ENCODE assay signal across 8 mouse cellular contexts in genomic region chr17:35870884-35871696, GRCm38 (mm10). TPM values are rescaled to one million over a fixed set of nuclear protein-coding genes. Genes with fewer than 3 reads are reported as not detected.
DNase-seq lines count a peak whose midpoint lies in the region; ATAC-seq and TF ChIP-seq lines count a peak whose summit lies in the region.

No protein-coding gene starts in this region.

- intact Hi-C loops in left cerebral cortex, postnatal 25 days (cut with DNase I): loop anchor here (5.0 kb wide), 1 partner anchor 134 kb away; no protein-coding TSS in a partner anchor

- no peaks in the 10 kb centered on the region for H3K27me3 ChIP-seq in kidney, adult 2 months (replicated peaks; ENCODE audit: control insufficient read depth, insufficient read depth, low read length)
- H3K27me3 ChIP-seq in MEL (ENCODE audit: control insufficient read depth in 1 of 2, insufficient read depth in 2 of 2, low read length in 2 of 2): no peaks in the 10 kb centered on the region
- H3K27me3 ChIP-seq in heart, embryonic 12.5 days (replicated peaks): no peaks in the 10 kb centered on the region
- H3K27me3 ChIP-seq in neural tube, embryonic 12.5 days (replicated peaks): no peaks in the 10 kb centered on the region

- WGBS in kidney, adult 2 months: 64% methylated on average over 8 of the region's 8 CpGs
- 55% methylated on average over 8 of the region's 8 CpGs for WGBS in heart, embryonic 12.5 days
- WGBS in neural tube, embryonic 12.5 days: 85% methylated on average over 8 of the region's 8 CpGs

- H3K9ac ChIP-seq in MEL (ENCODE audit: control insufficient read depth, low read depth, low read length, poor library complexity, severe bottlenecking): peak overlapping the region; percentile 52
- peak overlapping the region; percentile 91 for H3K9ac ChIP-seq in heart, embryonic 12.5 days
- H3K9ac ChIP-seq in neural tube, embryonic 12.5 days: no peak overlapping the region; the same call in 1 of the 2 replicates

- peak; percentile 70 for TF ChIP-seq RAD21 in MEL (IDR thresholded peaks at IDR 0.05; ENCODE audit: low read depth, low read length)

- H3K4me2 ChIP-seq in heart, embryonic 12.5 days: peak overlapping the region; percentile 94
- peak overlapping the region; percentile 100 for H3K4me2 ChIP-seq in neural tube, embryonic 12.5 days (replicated peaks)

- no peaks in the 10 kb centered on the region for H3K9me3 ChIP-seq in MEL (replicated peaks; ENCODE audit: insufficient read depth, low read length)
- H3K9me3 ChIP-seq in heart, embryonic 12.5 days (replicated peaks): no peaks in the 10 kb centered on the region; the same call in 1 of the 2 replicates
- peaks cover 6% of the 10 kb centered on the region for H3K9me3 ChIP-seq in neural tube, embryonic 12.5 days

- H3K4me1 ChIP-seq in kidney, adult 2 months (ENCODE audit: control insufficient read depth, insufficient read depth, low read length): no peaks in the 10 kb centered on the region
- H3K4me1 ChIP-seq in MEL (ENCODE audit: control insufficient read depth in 1 of 2, insufficient read depth in 2 of 2, low read length in 2 of 2): peaks cover 2 to 18% of the 10 kb centered on the region in 2 experiments; a peak in 3 of 4 replicates
- H3K4me1 ChIP-seq in heart, embryonic 12.5 days (replicated peaks): peaks cover 58% of the 10 kb centered on the region
- H3K4me1 ChIP-seq in neural tube, embryonic 12.5 days: peaks cover 57% of the 10 kb centered on the region

- H3K79me2 ChIP-seq in MEL (ENCODE audit: control insufficient read depth, insufficient read depth, low read length, poor library complexity): peaks cover 18% of the 10 kb centered on the region

- no peak for ATAC-seq in heart, embryonic 12.5 days (ENCODE audit: insufficient number of reproducible peaks, low FRiP score)
- ATAC-seq in neural tube, embryonic 12.5 days (ENCODE audit: low FRiP score, low read depth): no peak

- H3K4me3 ChIP-seq in kidney, adult 2 months (ENCODE audit: insufficient read depth, low read depth, low read length): peak overlapping the region; percentile 58; the same call in 1 of the 2 replicates
- H3K4me3 ChIP-seq in MEL (ENCODE audit: control insufficient read depth in 1 of 2, insufficient read depth in 1 of 2, low read depth in 2 of 2, low read length in 2 of 2): peak overlapping the region; percentile 21 to 38
- peak overlapping the region; percentile 78 for H3K4me3 ChIP-seq in heart, embryonic 12.5 days
- peak overlapping the region; percentile 61 for H3K4me3 ChIP-seq in neural tube, embryonic 12.5 days

- peak overlapping the region; percentile 83; the same call in 1 of the 2 replicates for H3K27ac ChIP-seq in kidney, adult 2 months (ENCODE audit: insufficient read depth, low read depth, low read length)
- H3K27ac ChIP-seq in MEL (ENCODE audit: control insufficient read depth, low read depth, low read length): peak overlapping the region; percentile 88
- H3K27ac ChIP-seq in heart, embryonic 12.5 days (ENCODE audit: poor library complexity, severe bottlenecking): peak overlapping the region; percentile 96
- no peak overlapping the region for H3K27ac ChIP-seq in neural tube, embryonic 12.5 days

- no peak for TF ChIP-seq EP300 in MEL (IDR thresholded peaks at IDR 0.05; ENCODE audit: low read depth in 1 of 2, low read length in 2 of 2)

- DNase-seq in kidney, adult 2 months: no peak
- DNase-seq in kidney, adult 18-20 months: no peak
- peak; percentile 74 for DNase-seq in MEL (ENCODE audit: low read depth, low spot score)
- peak; percentile 45 for DNase-seq in liver
- no peak for DNase-seq in left cerebral cortex, postnatal 25 days (ENCODE audit: low spot score in 2 of 2)
- no peak for DNase-seq in cerebellum, adult 18-20 months

- TF ChIP-seq POLR2A in kidney, adult 2 months (IDR thresholded peaks at IDR 0.05; ENCODE audit: low read depth, low read length): no peak
- 0 out of 4 replicates have a peak, but pooled peaks of 1 of the 2 experiments have one; percentile 3 for TF ChIP-seq POLR2A in MEL (IDR thresholded peaks at IDR 0.05; ENCODE audit: control insufficient read depth in 1 of 2, insufficient read depth in 1 of 2, low read depth in 1 of 2, low read length in 2 of 2, poor library complexity in 1 of 2)

- peak; percentile 39; the same call in 1 of the 2 replicates for TF ChIP-seq CTCF in kidney, adult 2 months (conservative IDR thresholded peaks at IDR 0.05; ENCODE audit: insufficient read depth, insufficient read length, low read depth, low read length)
- peak; percentile 59 to 80 (median 73) for TF ChIP-seq CTCF in MEL (IDR thresholded peaks at IDR 0.05 in 2 of 3, conservative IDR thresholded peaks at IDR 0.05 in 1 of 3; ENCODE audit: control insufficient read depth in 1 of 3, insufficient read depth in 1 of 3, low read depth in 2 of 3, low read length in 3 of 3, poor library complexity in 1 of 3, severe bottlenecking in 1 of 3)

- H3K36me3 ChIP-seq in kidney, adult 2 months (ENCODE audit: control insufficient read depth, insufficient read depth, low read length): no peaks in the 10 kb centered on the region
- H3K36me3 ChIP-seq in MEL (ENCODE audit: control insufficient read depth in 1 of 2, insufficient read depth in 2 of 2, low read length in 2 of 2): peaks cover 0 to 14% of the 10 kb centered on the region in 2 experiments; a peak in 2 of 4 replicates
- H3K36me3 ChIP-seq in heart, embryonic 12.5 days: peaks cover 39% of the 10 kb centered on the region
- H3K36me3 ChIP-seq in neural tube, embryonic 12.5 days: peaks cover 47% of the 10 kb centered on the region

TF ChIP-seq in MEL, 35 proteins besides CTCF, POLR2A, EP300 and RAD21 (continues in another document):
- TF ChIP-seq TBP (IDR thresholded peaks at IDR 0.05; ENCODE audit: low read depth, low read length) (0 out of 2 replicates have a peak, but pooled peaks have one; percentile 4), RCOR1 (IDR thresholded peaks at IDR 0.05; ENCODE audit: low read depth, low read length) (0 out of 2 replicates have a peak, but pooled peaks have one; percentile 17), POLR2AphosphoS2 (IDR thresholded peaks at IDR 0.05; ENCODE audit: low read length) (no peak), ZC3H11A (IDR thresholded peaks at IDR 0.05; ENCODE audit: low read depth, low read length) (peak; percentile 46), CHD2 (IDR thresholded peaks at IDR 0.05; ENCODE audit: low read length) (no peak), USF2 (IDR thresholded peaks at IDR 0.05; ENCODE audit: borderline replicate concordance in 1 of 2, insufficient read depth in 1 of 2, low read depth in 1 of 2, low read length in 2 of 2) (no peak), MYB (IDR thresholded peaks at IDR 0.05; ENCODE audit: low read depth, low read length) (no peak), SMC3 (IDR thresholded peaks at IDR 0.05; ENCODE audit: low read depth, low read length) (peak; percentile 76), MXI1 (IDR thresholded peaks at IDR 0.05; ENCODE audit: low read depth, low read length) (no peak), NRF1 (IDR thresholded peaks at IDR 0.05; ENCODE audit: insufficient read depth, low read depth, low read length, poor library complexity, severe bottlenecking) (no peak), ZMIZ1 (IDR thresholded peaks at IDR 0.05; ENCODE audit: low read depth, low read length) (no peak)

RNA-seq across cellular contexts. Expression of gene Ppp1r18, which starts 5.7 kb away (rescaled TPM):
- polyA plus RNA-seq in kidney, adult 2 months (2012; rRNA removed): 12.4 and 17.8 TPM in 2 replicates
- 10.1 and 12.7 TPM in 2 replicates for total RNA-seq in MEL (2012; rRNA removed)
- 10 to 100 TPM in 1 of 2 experiments, not detected in 1; 36.2 TPM for polyA plus RNA-seq in MEL (2012; ENCODE audit: insufficient read depth in 1 of 2, insufficient read length in 2 of 2, low read depth in 1 of 2, low replicate concordance in 2 of 2, missing spikeins in 1 of 2)
- 22.8 and 23.7 TPM in 2 replicates for polyA plus RNA-seq in heart, embryonic 12.5 days (2016; fragmentation: Nextera tagmentation; extraction: Ambion mirVana)
- polyA plus RNA-seq in neural tube, embryonic 12.5 days (2016; fragmentation: Nextera tagmentation; extraction: Ambion mirVana): 34.6 and 35.1 TPM in 2 replicates
- 1 to 10 TPM; 8.3 to 8.7 TPM for total RNA-seq in left cerebral cortex, postnatal 25 days (2021)

RNA-seq across cellular contexts. Expression of gene Dhx16, which starts 8.5 kb away (rescaled TPM):
- 50.1 and 65.0 TPM in 2 replicates for polyA plus RNA-seq in kidney, adult 2 months (2012; rRNA removed)
- total RNA-seq in MEL (2012; rRNA removed): 75.4 and 79.2 TPM in 2 replicates
- 100 to 1,000 TPM in 1 of 2 experiments, not detected in 1; 101 TPM for polyA plus RNA-seq in MEL (2012; ENCODE audit: insufficient read depth in 1 of 2, insufficient read length in 2 of 2, low read depth in 1 of 2, low replicate concordance in 2 of 2, missing spikeins in 1 of 2)
- polyA plus RNA-seq in heart, embryonic 12.5 days (2016; fragmentation: Nextera tagmentation; extraction: Ambion mirVana): 22.4 and 26.6 TPM in 2 replicates
- polyA plus RNA-seq in neural tube, embryonic 12.5 days (2016; fragmentation: Nextera tagmentation; extraction: Ambion mirVana): 43.3 and 45.9 TPM in 2 replicates
- 10 to 100 TPM; 29.5 to 32.4 TPM for total RNA-seq in left cerebral cortex, postnatal 25 days (2021)

RNA-seq across cellular contexts. Expression of gene Nrm, which starts 10.0 kb away (rescaled TPM):
- 4.0 and 6.3 TPM in 2 replicates for polyA plus RNA-seq in kidney, adult 2 months (2012; rRNA removed)
- 11.1 and 13.7 TPM in 2 replicates for total RNA-seq in MEL (2012; rRNA removed)
- 10 to 100 TPM in 1 of 2 experiments, not detected in 1; 49.9 TPM for polyA plus RNA-seq in MEL (2012; ENCODE audit: insufficient read depth in 1 of 2, insufficient read length in 2 of 2, low read depth in 1 of 2, low replicate concordance in 2 of 2, missing spikeins in 1 of 2)
- 48.9 and 50.7 TPM in 2 replicates for polyA plus RNA-seq in heart, embryonic 12.5 days (2016; fragmentation: Nextera tagmentation; extraction: Ambion mirVana)
- polyA plus RNA-seq in neural tube, embryonic 12.5 days (2016; fragmentation: Nextera tagmentation; extraction: Ambion mirVana): 40.5 and 41.3 TPM in 2 replicates
- 1 to 10 TPM; 3.2 to 3.6 TPM for total RNA-seq in left cerebral cortex, postnatal 25 days (2021)

RNA-seq across cellular contexts. Expression of gene 2310061I04Rik, which starts 26.1 kb away (rescaled TPM):
- 118 and 132 TPM in 2 replicates for polyA plus RNA-seq in kidney, adult 2 months (2012; rRNA removed)
- 10.9 and 11.4 TPM in 2 replicates for total RNA-seq in MEL (2012; rRNA removed)
- polyA plus RNA-seq in MEL (2012; ENCODE audit: insufficient read depth in 1 of 2, insufficient read length in 2 of 2, low read depth in 1 of 2, low replicate concordance in 2 of 2, missing spikeins in 1 of 2): 100 to 1,000 TPM in 1 of 2 experiments, not detected in 1; 106 TPM
- 25.6 and 26.2 TPM in 2 replicates for polyA plus RNA-seq in heart, embryonic 12.5 days (2016; fragmentation: Nextera tagmentation; extraction: Ambion mirVana)
- polyA plus RNA-seq in neural tube, embryonic 12.5 days (2016; fragmentation: Nextera tagmentation; extraction: Ambion mirVana): 26.8 and 30.3 TPM in 2 replicates
- total RNA-seq in left cerebral cortex, postnatal 25 days (2021): 10 to 100 TPM; 55.4 to 59.6 TPM

RNA-seq across cellular contexts. Expression of gene Mdc1, which starts 29.8 kb away (rescaled TPM):
- 5.7 TPM in 2 replicates for polyA plus RNA-seq in kidney, adult 2 months (2012; rRNA removed)
- total RNA-seq in MEL (2012; rRNA removed): 15.0 and 17.2 TPM in 2 replicates
- polyA plus RNA-seq in MEL (2012; ENCODE audit: insufficient read depth in 1 of 2, insufficient read length in 2 of 2, low read depth in 1 of 2, low replicate concordance in 2 of 2, missing spikeins in 1 of 2): 10 to 100 TPM; 46.6 to 77.9 TPM
- 21.6 and 25.0 TPM in 2 replicates for polyA plus RNA-seq in heart, embryonic 12.5 days (2016; fragmentation: Nextera tagmentation; extraction: Ambion mirVana)
- 13.6 and 14.7 TPM in 2 replicates for polyA plus RNA-seq in neural tube, embryonic 12.5 days (2016; fragmentation: Nextera tagmentation; extraction: Ambion mirVana)
- 10 to 100 TPM in 1 of 2 experiments, 1 to 10 TPM in 1; 9.7 to 12.0 TPM for total RNA-seq in left cerebral cortex, postnatal 25 days (2021)

Comparison
In these comparisons a context has a peak if more than half of its experiments do, and no peak if none do; other contexts are left out.
1. DNase-seq: peak in MEL (single experiment) and liver (single experiment); none in kidney, adult 2 months (single experiment), kidney, adult 18-20 months (single experiment), left cerebral cortex, postnatal 25 days (0 of 2) and cerebellum, adult 18-20 months (0 of 2).
2. Peak in every context shown above with its lines, with median percentiles within 50 percentile points of each other: H3K4me3 ChIP-seq.